Mouse (Mus musculus) R1 (cell line): ENCODE measurements around the gene Phkb.

Source experiments
- DNase-seq: peaks from one replicate; pipeline ENCODE4 v3.0.0-alpha.2; 2018; ENCODE audit warnings: low read depth, low spot score

Phkb gene

GRCm38 (mm10) chr8:86090666-86091065 is 249.9 kb downstream of the Phkb start:
- DNase-seq = no peak
